Mouse (Mus musculus): ENCODE measurements around the gene Hcn4. TPM values are rescaled to one million over a fixed set of nuclear protein-coding genes. Genes with fewer than 3 reads are reported as not detected.

Gene Hcn4
- polyA plus RNA-seq, 1 experiment, result not detected

DNA sequence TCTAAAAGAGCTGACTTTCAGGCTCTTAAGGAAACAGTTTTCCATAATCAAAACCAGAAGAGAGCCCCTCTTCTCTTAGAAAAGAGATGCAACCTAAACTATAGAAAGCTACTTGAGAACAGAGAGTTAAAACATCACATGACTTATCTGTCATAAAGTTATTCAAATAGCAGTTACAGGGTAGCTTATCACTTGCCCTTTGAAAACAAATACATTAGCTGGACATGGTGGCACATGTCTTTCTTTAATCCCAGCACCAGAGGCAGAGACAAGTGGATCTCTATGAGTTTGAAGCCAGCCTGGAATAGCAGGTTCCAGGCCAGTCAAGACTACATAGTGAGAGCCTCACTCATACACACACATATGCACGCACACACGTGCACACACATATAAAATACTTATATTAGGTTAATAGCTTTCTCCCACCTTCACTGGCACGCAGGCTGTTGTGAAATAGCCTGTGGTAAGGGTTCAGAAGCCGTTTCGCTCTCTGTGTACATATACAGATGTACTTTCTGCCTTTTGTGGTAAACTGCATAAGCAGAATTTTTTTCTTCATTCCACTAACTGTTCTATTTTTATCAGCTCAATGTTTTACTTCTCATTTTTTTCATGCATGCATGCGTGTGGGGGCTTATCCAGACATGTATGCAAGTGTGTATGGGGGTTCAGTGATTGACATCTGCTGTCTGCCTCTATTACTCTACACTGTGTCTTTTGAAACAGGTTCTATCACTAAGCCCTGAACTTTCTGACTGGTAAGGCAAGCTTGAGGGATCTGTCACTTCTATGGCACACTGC lies 68.8 kb downstream of the Hcn4 start:
- TF ChIP-seq GATA1 (IDR thresholded peaks at IDR 0.05; ENCODE audit: low read length), result no peak
- H3K27me3 ChIP-seq (ENCODE audit: control insufficient read depth), result no peaks in the 10 kb centered on the region
- no peaks in the 10 kb centered on the region for H3K9me3 ChIP-seq (ENCODE audit: control insufficient read depth, low read length)

DNA sequence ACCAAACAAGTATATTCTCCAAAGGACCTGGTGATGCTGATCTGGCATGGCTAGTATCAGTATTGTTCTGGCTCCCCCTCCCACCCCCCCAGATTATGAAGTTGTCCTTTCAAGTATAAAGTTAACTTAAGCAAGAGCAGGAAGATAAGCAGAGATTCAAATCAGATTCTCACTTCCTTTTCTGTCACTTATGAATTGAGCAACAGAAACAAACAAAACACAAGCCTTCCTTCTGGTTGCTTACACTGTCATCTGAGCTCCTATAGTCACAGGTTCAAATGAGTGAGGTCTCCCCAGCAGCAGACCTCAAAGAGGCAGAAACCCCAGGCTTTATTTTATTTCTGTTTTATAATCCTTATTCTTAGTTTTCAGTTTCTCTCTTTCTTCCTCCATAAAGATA lies 76.4 kb downstream of the Hcn4 start:
- no peaks in the 10 kb centered on the region for H3K36me3 ChIP-seq (ENCODE audit: control insufficient read depth)
- H3K4me3 ChIP-seq (replicated peaks), result no peak overlapping the region
- TF ChIP-seq GATA1 (IDR thresholded peaks at IDR 0.05; ENCODE audit: low read length) (no peak), TAL1 (IDR thresholded peaks at IDR 0.05; ENCODE audit: low read length) (no peak)
- no peaks in the 10 kb centered on the region for H3K4me1 ChIP-seq (ENCODE audit: control insufficient read depth)
- H3K9me3 ChIP-seq (ENCODE audit: control insufficient read depth, low read length), result no peaks in the 10 kb centered on the region
- no peaks in the 10 kb centered on the region for H3K27me3 ChIP-seq (ENCODE audit: control insufficient read depth)

More for the DNA sequence above, 68.8 kb downstream of the Hcn4 start:
- H3K36me3 ChIP-seq (ENCODE audit: control insufficient read depth), result no peaks in the 10 kb centered on the region
- H3K4me3 ChIP-seq (replicated peaks), result no peak overlapping the region
- no peaks in the 10 kb centered on the region for H3K4me1 ChIP-seq (ENCODE audit: control insufficient read depth)

GRCm38 (mm10) chr9:58902869-58903585 lies 79.8 kb downstream of the Hcn4 start:
- TF ChIP-seq GATA1 (IDR thresholded peaks at IDR 0.05; ENCODE audit: low read length), result no peak
- TF ChIP-seq TAL1 (IDR thresholded peaks at IDR 0.05; ENCODE audit: low read length), result no peak
- Histone ChIP-seq H3K27me3 (ENCODE audit: control insufficient read depth) (no peaks in the 10 kb centered on the region), H3K9me3 (ENCODE audit: control insufficient read depth, low read length) (no peaks in the 10 kb centered on the region), H3K4me3 (replicated peaks) (no peak overlapping the region), H3K4me1 (ENCODE audit: control insufficient read depth) (no peaks in the 10 kb centered on the region), H3K36me3 (ENCODE audit: control insufficient read depth) (no peaks in the 10 kb centered on the region)

Other genes starting within 250 kb of the Hcn4 start
- gene Nptn, start 241.2 kb upstream of the Hcn4 start, polyA plus RNA-seq (2012), result 31.4 and 44.6 TPM in 2 replicates
- gene Rec114, start 79.4 kb upstream of the Hcn4 start, polyA plus RNA-seq (2012), result 1.1 and 2.3 TPM in 2 replicates
- gene Neo1, start 213.0 kb downstream of the Hcn4 start, polyA plus RNA-seq (2012), result 0.01 TPM in 1 of 2 replicates, not detected in the other